In genomic region chr4:33018361-33018999, GRCm38 (mm10) we compare ENCODE assay signal across 9 mouse cellular contexts. TPM values are rescaled to one million over a fixed set of nuclear protein-coding genes. Genes with fewer than 3 reads are reported as not detected.
DNase-seq lines count a peak whose midpoint lies in the region; ATAC-seq and TF ChIP-seq lines count a peak whose summit lies in the region.
"Had no signal": no experiment of that assay in that cellular context is flagged by ENCODE, and none has a peak within 500 bp of the region (broad histone marks: within the 10 kb centered on the region; RNA-seq: fewer than 3 reads in every experiment).

No protein-coding gene starts in this region.

- peak; percentile 91 for TF ChIP-seq CTCF in layer of hippocampus, adult 2 months (conservative IDR thresholded peaks at IDR 0.05)
- peak; percentile 97 for TF ChIP-seq CTCF in lung, embryonic 14.5 days (IDR thresholded peaks at IDR 0.05; ENCODE audit: low read depth)
- peak; percentile 74; the same call in 1 of the 2 replicates for TF ChIP-seq CTCF in thymus, adult 2 months (IDR thresholded peaks at IDR 0.05; ENCODE audit: borderline replicate concordance, control insufficient read depth, extremely low read depth, insufficient read depth, low read length, poor library complexity)

- H3K27ac ChIP-seq in forebrain, embryonic 16.5 days (ENCODE audit: low read length): no peak overlapping the region
- H3K27ac ChIP-seq in layer of hippocampus, adult 2 months: no peak overlapping the region
- no peak overlapping the region for H3K27ac ChIP-seq in lung, embryonic 14.5 days (ENCODE audit: low read depth)
- no peak overlapping the region for H3K27ac ChIP-seq in thymus, adult 2 months (ENCODE audit: control insufficient read depth, insufficient read depth, low read length)
- H3K27ac ChIP-seq: heart, embryonic 13.5 days had no signal

- peak overlapping the region; percentile 26; the same call in 1 of the 2 replicates for H3K9ac ChIP-seq in forebrain, embryonic 16.5 days (replicated peaks; ENCODE audit: low read depth, low read length)
- H3K9ac ChIP-seq in lung, embryonic 14.5 days: no peak overlapping the region
- H3K9ac ChIP-seq: heart, embryonic 13.5 days had no signal

- no peaks in the 10 kb centered on the region for H3K27me3 ChIP-seq in forebrain, embryonic 16.5 days (replicated peaks; ENCODE audit: control insufficient read depth, insufficient read depth, low read length)
- no peaks in the 10 kb centered on the region for H3K27me3 ChIP-seq in lung, embryonic 14.5 days (ENCODE audit: insufficient read depth, low read length)
- no peaks in the 10 kb centered on the region for H3K27me3 ChIP-seq in thymus, adult 2 months (ENCODE audit: control insufficient read depth, insufficient read depth, low read length)
- H3K27me3 ChIP-seq: heart, embryonic 13.5 days had no signal

- H3K4me3 ChIP-seq in forebrain, embryonic 16.5 days (replicated peaks; ENCODE audit: low read length): no peak overlapping the region
- no peak overlapping the region for H3K4me3 ChIP-seq in layer of hippocampus, adult 2 months
- H3K4me3 ChIP-seq in lung, embryonic 14.5 days (ENCODE audit: low read depth, low read length): no peak overlapping the region
- H3K4me3 ChIP-seq in thymus, adult 2 months (ENCODE audit: control insufficient read depth, insufficient read depth, low read length): no peak overlapping the region
- H3K4me3 ChIP-seq: heart, embryonic 13.5 days had no signal

- H3K4me1 ChIP-seq in forebrain, embryonic 16.5 days (replicated peaks; ENCODE audit: control insufficient read depth, insufficient read depth, low read length): no peaks in the 10 kb centered on the region
- H3K4me1 ChIP-seq in lung, embryonic 14.5 days (ENCODE audit: insufficient read depth): no peaks in the 10 kb centered on the region
- no peaks in the 10 kb centered on the region for H3K4me1 ChIP-seq in thymus, adult 2 months (replicated peaks; ENCODE audit: control insufficient read depth, insufficient read depth, low read length)
- H3K4me1 ChIP-seq: heart, embryonic 13.5 days had no signal

- no peaks in the 10 kb centered on the region for H3K9me3 ChIP-seq in forebrain, embryonic 16.5 days (ENCODE audit: control insufficient read depth, low read length)
- no peaks in the 10 kb centered on the region for H3K9me3 ChIP-seq in lung, embryonic 14.5 days (ENCODE audit: low read depth, low read length)
- H3K9me3 ChIP-seq: heart, embryonic 13.5 days had no signal

- TF ChIP-seq POLR2A in thymus, adult 2 months (IDR thresholded peaks at IDR 0.05; ENCODE audit: control insufficient read depth, extremely low read depth, insufficient read depth, low read length, poor library complexity): no peak

- H3K4me2 ChIP-seq in forebrain, embryonic 16.5 days (ENCODE audit: low read length): no peak overlapping the region
- no peak overlapping the region for H3K4me2 ChIP-seq in lung, embryonic 14.5 days
- H3K4me2 ChIP-seq: heart, embryonic 13.5 days had no signal

- no peaks in the 10 kb centered on the region; the same call in 1 of the 2 replicates for H3K36me3 ChIP-seq in forebrain, embryonic 16.5 days (ENCODE audit: control insufficient read depth, insufficient read depth)
- H3K36me3 ChIP-seq in lung, embryonic 14.5 days (ENCODE audit: insufficient read depth): no peaks in the 10 kb centered on the region
- H3K36me3 ChIP-seq in thymus, adult 2 months (ENCODE audit: control insufficient read depth, insufficient read depth, low read length): no peaks in the 10 kb centered on the region

- peak; percentile 93 for ATAC-seq in forebrain, embryonic 16.5 days
- ATAC-seq in hematopoietic stem cell, adult 5-6 weeks (replicated peaks in 1 of 2; ENCODE audit: insufficient read depth in 1 of 2, low FRiP score in 2 of 2, low TSS enrichment in 1 of 2, low read depth in 1 of 2, poor library complexity in 2 of 2, severe bottlenecking in 2 of 2): peak; percentile 56 to 84
- peak; percentile 82 for ATAC-seq in lung, embryonic 14.5 days (ENCODE audit: insufficient read depth)

- WGBS in forebrain, embryonic 16.5 days: 47% methylated on average over 9 of the region's 9 CpGs
- WGBS in lung, embryonic 14.5 days: 46% methylated on average over 9 of the region's 9 CpGs
- WGBS in thymus, adult 2 months: 42% methylated on average over 9 of the region's 9 CpGs

- peak; percentile 88 for DNase-seq in ES-CJ7 (ENCODE audit: low read depth, low spot score)
- peak; percentile 84 for DNase-seq in cerebellum, adult 11 months
- peak; percentile 89 to 94 for DNase-seq in layer of hippocampus, adult 2 months (ENCODE audit: low spot score in 2 of 2)
- DNase-seq in lung, embryonic 14.5 days: peak; percentile 94
- DNase-seq in ovary, adult 18-20 months (ENCODE audit: low spot score): peak; percentile 47
- peak; percentile 87 for DNase-seq in thymus, adult 2 months

RNA-seq across cellular contexts. Expression of gene Ube2j1, which starts 12.7 kb away (rescaled TPM):
- polyA plus RNA-seq in forebrain, embryonic 16.5 days (2015; fragmentation: Nextera tagmentation; extraction: Ambion mirVana): 53.4 and 60.2 TPM in 2 replicates
- total RNA-seq in hematopoietic stem cell, adult 5-6 weeks (2017): 53.3 and 58.7 TPM in 2 replicates
- 10 to 100 TPM; 93.4 to 94.8 TPM for total RNA-seq in layer of hippocampus, adult 2 months (2021)
- polyA plus RNA-seq in lung, embryonic 14.5 days (2014; fragmentation: Nextera tagmentation; extraction: Ambion mirVana): 50.7 and 57.4 TPM in 2 replicates
- polyA plus RNA-seq in thymus, adult 2 months (2012; rRNA removed): 28.7 and 30.1 TPM in 2 replicates

RNA-seq across cellular contexts. Expression of gene Rragd, which starts 35.6 kb away (rescaled TPM):
- 22.1 and 23.6 TPM in 2 replicates for polyA plus RNA-seq in forebrain, embryonic 16.5 days (2015; fragmentation: Nextera tagmentation; extraction: Ambion mirVana)
- total RNA-seq in hematopoietic stem cell, adult 5-6 weeks (2017): 0.35 and 0.56 TPM in 2 replicates
- 10 to 100 TPM; 62.1 to 68.2 TPM for total RNA-seq in layer of hippocampus, adult 2 months (2021)
- 1.8 and 2.7 TPM in 2 replicates for polyA plus RNA-seq in lung, embryonic 14.5 days (2014; fragmentation: Nextera tagmentation; extraction: Ambion mirVana)
- 6.8 and 9.7 TPM in 2 replicates for polyA plus RNA-seq in thymus, adult 2 months (2012; rRNA removed)

RNA-seq across cellular contexts. Expression of gene Gabrr2, which starts 44.3 kb away (rescaled TPM):
- 0.37 and 0.65 TPM in 2 replicates for polyA plus RNA-seq in forebrain, embryonic 16.5 days (2015; fragmentation: Nextera tagmentation; extraction: Ambion mirVana)
- not detected in 2 replicates for total RNA-seq in hematopoietic stem cell, adult 5-6 weeks (2017)
- under 1 TPM; 0.32 to 0.72 TPM for total RNA-seq in layer of hippocampus, adult 2 months (2021)
- 0.14 and 0.28 TPM in 2 replicates for polyA plus RNA-seq in lung, embryonic 14.5 days (2014; fragmentation: Nextera tagmentation; extraction: Ambion mirVana)
- polyA plus RNA-seq in thymus, adult 2 months (2012; rRNA removed): 3.0 and 3.9 TPM in 2 replicates
